Mouse (Mus musculus): Measurements from ENCODE around the gene Lgi4.

GRCm38 (mm10) chr7:31096892-31097564 lies 37.9 kb downstream of the Lgi4 start:
- TF ChIP-seq CTCF (IDR thresholded peaks at IDR 0.05; ENCODE audit: low read depth, low read length): no peak
- no peak for TF ChIP-seq EP300 (IDR thresholded peaks at IDR 0.05; ENCODE audit: insufficient read depth, low read depth, low read length)
